Comparison of ENCODE assay signal across 8 mouse cellular contexts in genomic region chr8:8660307-8661098, GRCm38 (mm10). TPM values are rescaled to one million over a fixed set of nuclear protein-coding genes. Genes with fewer than 3 reads are reported as not detected.
DNase-seq lines count a peak whose midpoint lies in the region; ATAC-seq and TF ChIP-seq lines count a peak whose summit lies in the region.

No protein-coding gene starts in this region.

- no peaks in the 10 kb centered on the region for H3K9me3 ChIP-seq in kidney, embryonic 16.5 days (ENCODE audit: low read length)
- no peaks in the 10 kb centered on the region for H3K9me3 ChIP-seq in ES-E14 (ENCODE audit: control insufficient read depth, insufficient read depth, low read depth, low read length)
- no peaks in the 10 kb centered on the region for H3K9me3 ChIP-seq in embryonic facial prominence, embryonic 14.5 days (ENCODE audit: control insufficient read depth, low read length)
- H3K9me3 ChIP-seq in intestine, embryonic 14.5 days (ENCODE audit: control insufficient read depth, low read length): no peaks in the 10 kb centered on the region
- H3K9me3 ChIP-seq in midbrain, postnatal 0 days (ENCODE audit: low read length): no peaks in the 10 kb centered on the region

- no peak for DNase-seq in kidney, postnatal 4 days
- no peak for DNase-seq in ES-E14 (ENCODE audit: low read depth, low spot score)
- DNase-seq in embryonic facial prominence, embryonic 14.5 days (ENCODE audit: low spot score): peak; percentile 17
- peak; percentile 77 for DNase-seq in intestine, embryonic 14.5 days (ENCODE audit: low spot score)
- DNase-seq in midbrain, postnatal 0 days (ENCODE audit: low spot score): no peak
- no peak for DNase-seq in natural killer cell, adult 2 months (ENCODE audit: low spot score in 2 of 2)
- DNase-seq in cerebellum, adult 11 months: no peak

- peak; percentile 59 for ATAC-seq in kidney, embryonic 16.5 days (ENCODE audit: low FRiP score, low TSS enrichment)
- ATAC-seq in embryonic facial prominence, embryonic 14.5 days (ENCODE audit: low read depth): peak; percentile 4
- ATAC-seq in intestine, embryonic 14.5 days (replicated peaks; ENCODE audit: low FRiP score, low TSS enrichment, low read depth): peak; percentile 61
- peak; percentile 31 for ATAC-seq in midbrain, postnatal 0 days (ENCODE audit: low FRiP score)

- peak overlapping the region; percentile 92 for H3K9ac ChIP-seq in kidney, embryonic 16.5 days (replicated peaks; ENCODE audit: low read length)
- peak overlapping the region; percentile 75 for H3K9ac ChIP-seq in ES-E14 (ENCODE audit: insufficient read depth, low read depth, low read length, poor library complexity, severe bottlenecking)
- H3K9ac ChIP-seq in embryonic facial prominence, embryonic 14.5 days (ENCODE audit: low read depth, low read length): peak overlapping the region; percentile 92
- H3K9ac ChIP-seq in intestine, embryonic 14.5 days (ENCODE audit: low read length): peak overlapping the region; percentile 85
- H3K9ac ChIP-seq in midbrain, postnatal 0 days (replicated peaks; ENCODE audit: low read length, poor library complexity, severe bottlenecking): peak overlapping the region; percentile 72

- no peak for TF ChIP-seq CTCF in midbrain, postnatal 0 days (IDR thresholded peaks at IDR 0.05)

- WGBS in kidney, embryonic 16.5 days: under 1% methylated on average over 88 of the region's 88 CpGs
- WGBS in embryonic facial prominence, embryonic 14.5 days: under 1% methylated on average over 52 of the region's 88 CpGs
- WGBS in intestine, embryonic 14.5 days: under 1% methylated on average over 87 of the region's 88 CpGs
- WGBS in midbrain, postnatal 0 days: under 1% methylated on average over 73 of the region's 88 CpGs

- H3K27ac ChIP-seq in kidney, embryonic 16.5 days (ENCODE audit: low read length): peak overlapping the region; percentile 85
- H3K27ac ChIP-seq in ES-E14 (ENCODE audit: insufficient read depth, low read depth, low read length, poor library complexity, severe bottlenecking): no peak overlapping the region
- peak overlapping the region; percentile 81 for H3K27ac ChIP-seq in embryonic facial prominence, embryonic 14.5 days (replicated peaks; ENCODE audit: low read depth, low read length)
- H3K27ac ChIP-seq in intestine, embryonic 14.5 days (ENCODE audit: low read depth): peak overlapping the region; percentile 77
- peak overlapping the region; percentile 71 for H3K27ac ChIP-seq in midbrain, postnatal 0 days (ENCODE audit: low read depth, low read length)

- in situ Hi-C loops in ES-E14 (cut with MboI; ENCODE audit: low sequenced_read_pairs in 2 of 2, unreplicated experiment in 2 of 2): loop anchor here (25.0 kb wide), 2 partner anchors 327 to 423 kb away; no protein-coding TSS in a partner anchor

- H3K36me3 ChIP-seq in kidney, embryonic 16.5 days (ENCODE audit: insufficient read depth, low read length): peaks cover 7% of the 10 kb centered on the region; the same call in 1 of the 2 replicates
- H3K36me3 ChIP-seq in ES-E14 (ENCODE audit: control insufficient read depth, insufficient read depth, low read length, poor library complexity, severe bottlenecking): 0 out of 2 replicates have a peak, but pooled peaks cover 4% of the 10 kb centered on the region
- no peaks in the 10 kb centered on the region for H3K36me3 ChIP-seq in embryonic facial prominence, embryonic 14.5 days (ENCODE audit: control insufficient read depth, insufficient read depth, low read length)
- peaks cover 15% of the 10 kb centered on the region for H3K36me3 ChIP-seq in intestine, embryonic 14.5 days (ENCODE audit: control insufficient read depth, insufficient read depth, low read length)
- H3K36me3 ChIP-seq in midbrain, postnatal 0 days (ENCODE audit: insufficient read depth, low read length): no peaks in the 10 kb centered on the region

- peaks cover 12% of the 10 kb centered on the region; the same call in 1 of the 2 replicates for H3K4me1 ChIP-seq in kidney, embryonic 16.5 days (ENCODE audit: insufficient read depth, low read length)
- peaks cover 6% of the 10 kb centered on the region in 2 experiments; a peak in 3 of 4 replicates for H3K4me1 ChIP-seq in ES-E14 (ENCODE audit: control insufficient read depth in 2 of 2, insufficient read depth in 2 of 2, low read length in 2 of 2, poor library complexity in 1 of 2)
- peaks cover 7% of the 10 kb centered on the region for H3K4me1 ChIP-seq in embryonic facial prominence, embryonic 14.5 days (ENCODE audit: control insufficient read depth, insufficient read depth, low read length)
- H3K4me1 ChIP-seq in intestine, embryonic 14.5 days (replicated peaks; ENCODE audit: control insufficient read depth, insufficient read depth, low read length): peaks cover 11% of the 10 kb centered on the region; the same call in 1 of the 2 replicates
- peaks cover under 1% of the 10 kb centered on the region for H3K4me1 ChIP-seq in midbrain, postnatal 0 days (ENCODE audit: insufficient read depth, low read length)

- H3K4me2 ChIP-seq in kidney, embryonic 16.5 days (replicated peaks; ENCODE audit: low read depth, low read length): peak overlapping the region; percentile 91
- H3K4me2 ChIP-seq in embryonic facial prominence, embryonic 14.5 days (ENCODE audit: low read depth, low read length): peak overlapping the region; percentile 69
- H3K4me2 ChIP-seq in intestine, embryonic 14.5 days (ENCODE audit: low read length): peak overlapping the region; percentile 53
- peak overlapping the region; percentile 91 for H3K4me2 ChIP-seq in midbrain, postnatal 0 days (ENCODE audit: low read depth, low read length, poor library complexity, severe bottlenecking)

- peak overlapping the region; percentile 88 for H3K4me3 ChIP-seq in kidney, embryonic 16.5 days (ENCODE audit: low read length)
- H3K4me3 ChIP-seq in ES-E14 (ENCODE audit: insufficient read depth in 1 of 2, low read depth in 1 of 2, low read length in 2 of 2, poor library complexity in 1 of 2, severe bottlenecking in 1 of 2): peak overlapping the region; percentile 87 to 91
- H3K4me3 ChIP-seq in embryonic facial prominence, embryonic 14.5 days (ENCODE audit: low read depth, low read length): peak overlapping the region; percentile 87
- peak overlapping the region; percentile 75 for H3K4me3 ChIP-seq in intestine, embryonic 14.5 days (ENCODE audit: low read depth, low read length)
- peak overlapping the region; percentile 91 for H3K4me3 ChIP-seq in midbrain, postnatal 0 days (ENCODE audit: low read depth, low read length)

- H3K27me3 ChIP-seq in kidney, embryonic 16.5 days (ENCODE audit: insufficient read depth, low read length): no peaks in the 10 kb centered on the region
- H3K27me3 ChIP-seq in embryonic facial prominence, embryonic 14.5 days (replicated peaks; ENCODE audit: control insufficient read depth, insufficient read depth, low read length): no peaks in the 10 kb centered on the region
- no peaks in the 10 kb centered on the region for H3K27me3 ChIP-seq in intestine, embryonic 14.5 days (replicated peaks; ENCODE audit: control insufficient read depth, insufficient read depth, low read length)
- H3K27me3 ChIP-seq in midbrain, postnatal 0 days (ENCODE audit: insufficient read depth, low read length): no peaks in the 10 kb centered on the region

TF ChIP-seq in ES-E14, 5 proteins besides CTCF, POLR2A, EP300 and RAD21:
- TF ChIP-seq MAFK (IDR thresholded peaks at IDR 0.05; ENCODE audit: insufficient read depth, low read depth, low read length): no peak
- TF ChIP-seq ZNF384 (IDR thresholded peaks at IDR 0.05; ENCODE audit: low read depth, low read length): no peak
- TF ChIP-seq CHD2 (IDR thresholded peaks at IDR 0.05; ENCODE audit: low read depth, low read length): no peak
- no peak for TF ChIP-seq ZC3H11A (IDR thresholded peaks at IDR 0.05; ENCODE audit: borderline replicate concordance, low read depth, low read length)
- TF ChIP-seq HCFC1 (IDR thresholded peaks at IDR 0.05; ENCODE audit: borderline replicate concordance, insufficient read depth, low read length): no peak
TF ChIP-seq in ES-E14: peak in this region for 0.

RNA-seq across cellular contexts. Expression of gene Efnb2, which starts 0.5 kb away (rescaled TPM):
- polyA plus RNA-seq in kidney, embryonic 16.5 days (2015; fragmentation: Nextera tagmentation; extraction: Ambion mirVana): 19.9 and 23.2 TPM in 2 replicates
- total RNA-seq in ES-E14 (2012; rRNA removed): 30.6 and 33.4 TPM in 2 replicates
- polyA plus RNA-seq in embryonic facial prominence, embryonic 14.5 days (2014; fragmentation: Nextera tagmentation; extraction: Ambion mirVana): 30.0 and 30.6 TPM in 2 replicates
- 18.8 and 19.1 TPM in 2 replicates for polyA plus RNA-seq in intestine, embryonic 14.5 days (2014; fragmentation: Nextera tagmentation; extraction: Ambion mirVana)
- total RNA-seq in midbrain, postnatal 0 days (2014; rRNA removed): 19.5 and 20.7 TPM in 2 replicates
- polyA plus RNA-seq in midbrain, postnatal 0 days (2015; fragmentation: Nextera tagmentation; extraction: Ambion mirVana): 6.5 and 6.8 TPM in 2 replicates

RNA-seq across cellular contexts. Expression of gene Arglu1, which starts 29.8 kb away (rescaled TPM):
- polyA plus RNA-seq in kidney, embryonic 16.5 days (2015; fragmentation: Nextera tagmentation; extraction: Ambion mirVana): 105 and 119 TPM in 2 replicates
- total RNA-seq in ES-E14 (2012; rRNA removed): 74.4 and 75.9 TPM in 2 replicates
- polyA plus RNA-seq in embryonic facial prominence, embryonic 14.5 days (2014; fragmentation: Nextera tagmentation; extraction: Ambion mirVana): 116 and 131 TPM in 2 replicates
- polyA plus RNA-seq in intestine, embryonic 14.5 days (2014; fragmentation: Nextera tagmentation; extraction: Ambion mirVana): 134 and 135 TPM in 2 replicates
- total RNA-seq in midbrain, postnatal 0 days (2014; rRNA removed): 75.5 and 109 TPM in 2 replicates
- polyA plus RNA-seq in midbrain, postnatal 0 days (2015; fragmentation: Nextera tagmentation; extraction: Ambion mirVana): 142 and 180 TPM in 2 replicates

Comparison
In these comparisons a context has a peak if more than half of its experiments do, and no peak if none do; other contexts are left out.
1. ATAC-seq: peak in every context shown above with its lines; median percentile 61 in intestine, embryonic 14.5 days; 59 in kidney, embryonic 16.5 days; 31 in midbrain, postnatal 0 days; 4 in embryonic facial prominence, embryonic 14.5 days.
2. DNase-seq: peak in embryonic facial prominence, embryonic 14.5 days (single experiment) and intestine, embryonic 14.5 days (single experiment); none in kidney, postnatal 4 days (0 of 2), ES-E14 (single experiment), midbrain, postnatal 0 days (single experiment), natural killer cell, adult 2 months (0 of 2) and cerebellum, adult 11 months (single experiment).
3. Peak in every context shown above with its lines, with median percentiles within 50 percentile points of each other: H3K4me2 ChIP-seq, H3K4me3 ChIP-seq and H3K9ac ChIP-seq.